Mouse (Mus musculus) hindbrain, postnatal 0 days (tissue): ENCODE measurements around the gene Lipo4. TPM values are rescaled to one million over a fixed set of nuclear protein-coding genes. Genes with fewer than 3 reads are reported as not detected.
"Not testable (repeated sequence)": the region's sequence is repeated elsewhere in the genome, so short reads cannot be mapped to it uniquely, and the experiment has no call there.

Experiments used
- ATAC-seq: fragments of 200-750 bp; cut with Nextera tagmentation; 2 replicates; pipeline ENCODE4 v1.8.0; 2017; ENCODE audit warnings: mild to moderate bottlenecking, moderate TSS enrichment, moderate library complexity
- DNase-seq: peaks from one replicate; pipeline ENCODE4 v3.0.0-alpha.2; 2015; ENCODE audit warnings: low spot score
- H3K27ac ChIP-seq: fragments of 300-500 bp; sonication (generic); 2 replicates; pipeline ENCODE4 v1.5.1; 2014; ENCODE audit warnings: mild to moderate bottlenecking
- H3K27me3 ChIP-seq: fragments of 300-500 bp; sonication (generic); 2 replicates; pipeline ENCODE4 v1.6.1; 2014; ENCODE audit warnings: low read length, mixed read lengths; ENCODE audit not compliant: insufficient read depth
- H3K36me3 ChIP-seq: fragments of 300-500 bp; sonication (generic); 2 replicates; pipeline ENCODE4 v1.6.1; 2014; ENCODE audit warnings: low read length, mixed read lengths; ENCODE audit not compliant: insufficient read depth
- H3K4me1 ChIP-seq: fragments of 300-500 bp; sonication (generic); 2 replicates; pipeline ENCODE4 v1.6.1; 2014; ENCODE audit warnings: antibody characterized with exemption, low read length, mixed read lengths; ENCODE audit not compliant: insufficient read depth
- H3K4me2 ChIP-seq: fragments of 300-500 bp; sonication (generic); 2 replicates; pipeline ENCODE4 v1.6.1; 2014; ENCODE audit warnings: low read depth, mild to moderate bottlenecking, low read length, moderate library complexity, mixed read lengths
- H3K4me3 ChIP-seq: fragments of 300-500 bp; sonication (generic); 2 replicates; pipeline ENCODE4 v1.5.1; 2014; ENCODE audit warnings: low read length
- H3K9ac ChIP-seq: fragments of 300-500 bp; sonication (generic); replicated peaks from 2 replicates; pipeline ENCODE4 v1.6.1; 2014; ENCODE audit warnings: mild to moderate bottlenecking, low read length, moderate library complexity, mixed read lengths
- H3K9me3 ChIP-seq: fragments of 300-500 bp; sonication (generic); 2 replicates; pipeline ENCODE4 v1.6.1; 2016; ENCODE audit warnings: low read length, mixed read lengths
- CTCF ChIP-seq: IDR thresholded peaks from 2 replicates; pipeline ENCODE4 v1.5.1; 2016; ENCODE audit warnings: antibody characterized with exemption, control low read depth, low read depth
- WGBS: fragments of 180-500 bp; shearing (Covaris S2); extraction: QIAGEN DNeasy Blood & Tissue Kit; methylation state at CpG from one replicate; pipeline ENCODE4 v1.1.7; 2014; 5-methylcytosine and 5-hydroxymethylcytosine counted together
- polyA plus RNA-seq: library from polyadenylated mRNA; unstranded; fragments of >200 nt; fragmentation: Nextera tagmentation; extraction: Ambion mirVana; gene quantifications from 2 replicates; pipeline ENCODE4 v1.2.1, GENCODE M21; 2015
- total RNA-seq: library from RNA; depleted of rRNA; stranded (reverse); fragments of >200 nt; gene quantifications from 2 replicates; pipeline ENCODE4 v1.2.3, GENCODE M21; 2014; rRNA removed

The Lipo4 gene
- total RNA-seq (not detected in 2 replicates), polyA plus RNA-seq (not detected in 2 replicates)

- H3K27me3 ChIP-seq = no peaks in the 10 kb centered on the region
- no peak for ATAC-seq
- no peak for DNase-seq
- H3K27ac ChIP-seq = no peak within 1 kb of the TSS
- H3K4me3 ChIP-seq = no peak within 1 kb of the TSS
- TF ChIP-seq CTCF = no peak
- no peak within 1 kb of the TSS for H3K9ac ChIP-seq
- no peaks in the 10 kb centered on the region for H3K36me3 ChIP-seq
- no peak within 1 kb of the TSS for H3K4me2 ChIP-seq
- no peaks in the 10 kb centered on the region for H3K4me1 ChIP-seq
- no peaks in the 10 kb centered on the region for H3K9me3 ChIP-seq
These were observed at the start of gene Lipo4 for GRCm38 (mm10) chr19:33517680-33518079. Gene Lipo4, minus strand, starts transcription at chr19:33517780.

DNA sequence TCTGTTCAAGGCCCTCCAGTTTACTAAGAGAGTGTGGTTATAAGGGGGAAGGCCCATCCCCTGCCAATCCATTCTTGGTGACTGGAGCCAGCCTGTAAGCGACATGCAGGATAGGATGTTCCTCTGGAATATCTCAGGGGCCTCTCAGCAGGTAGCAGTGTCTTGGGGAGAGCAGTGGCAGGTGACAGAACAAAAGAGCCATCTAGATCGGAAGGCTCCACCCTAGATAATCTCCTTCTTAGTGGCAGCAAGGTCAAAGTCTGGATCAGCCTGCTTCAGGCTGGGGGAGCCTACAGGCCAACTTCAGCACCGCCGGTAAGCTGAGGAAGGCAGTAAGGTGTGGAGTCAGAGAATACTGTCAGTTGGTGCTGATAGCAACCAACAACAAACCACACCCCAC is 61.2 kb downstream of the Lipo4 start:
- ATAC-seq, H3K9ac ChIP-seq, H3K36me3 ChIP-seq, H3K27ac ChIP-seq, DNase-seq, H3K27me3 ChIP-seq, H3K4me2 ChIP-seq, H3K4me3 ChIP-seq, H3K9me3 ChIP-seq, H3K4me1 ChIP-seq: not testable (repeated sequence)
- WGBS = 41% methylated on average over 4 of the region's 4 CpGs

DNA sequence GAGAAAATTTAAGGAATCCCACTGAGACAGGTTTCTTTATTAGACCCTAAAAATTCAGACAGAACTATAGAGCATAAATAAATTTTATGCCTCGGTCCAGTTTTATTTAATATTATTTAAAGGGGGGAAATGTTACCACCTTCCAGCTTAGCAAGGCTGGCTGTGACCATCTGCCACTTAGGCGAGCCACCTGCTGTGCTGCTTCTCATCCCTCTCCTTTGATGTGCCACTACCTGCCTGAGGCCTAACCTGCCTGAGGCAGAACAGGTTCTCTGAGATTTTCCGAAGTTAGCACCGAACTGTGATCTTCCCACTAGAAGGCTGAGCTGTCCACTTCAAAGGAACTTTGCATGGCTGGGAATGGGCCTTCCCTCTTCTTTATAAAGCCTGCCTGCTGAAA is 63.9 kb downstream of the Lipo4 start:
- DNase-seq (no peak), ATAC-seq (no peak)
- H3K9ac ChIP-seq = no peak overlapping the region
- H3K4me1 ChIP-seq = no peaks in the 10 kb centered on the region
- no peak overlapping the region for H3K4me2 ChIP-seq
- 78% methylated on average over 4 of the region's 4 CpGs for WGBS
- no peaks in the 10 kb centered on the region for H3K36me3 ChIP-seq
- H3K27me3 ChIP-seq = no peaks in the 10 kb centered on the region
- TF ChIP-seq CTCF = no peak
- H3K9me3 ChIP-seq = no peaks in the 10 kb centered on the region
- H3K27ac ChIP-seq = no peak overlapping the region
- no peak overlapping the region for H3K4me3 ChIP-seq

Other genes with a start within 250 kb of the Lipo4 start
- gene Rnls, start 125.5 kb downstream of the Lipo4 start, total RNA-seq = 0.43 and 3.3 TPM in 2 replicates
- 9.8 and 12.3 TPM in 2 replicates for gene Rnls, start 125.5 kb downstream of the Lipo4 start, polyA plus RNA-seq
- not detected in 2 replicates for gene Gm8978, start 107.5 kb upstream of the Lipo4 start, total RNA-seq
- gene Gm8978, start 107.5 kb upstream of the Lipo4 start, polyA plus RNA-seq = not detected in 2 replicates
- gene Lipo2, start 233.6 kb upstream of the Lipo4 start, total RNA-seq = 0.11 and 0.26 TPM in 2 replicates
- 0.70 and 1.3 TPM in 2 replicates for gene Lipo2, start 233.6 kb upstream of the Lipo4 start, polyA plus RNA-seq
- 9.1 and 10.5 TPM in 2 replicates for gene Lipo3, start 244.2 kb upstream of the Lipo4 start, total RNA-seq
- gene Lipo3, start 244.2 kb upstream of the Lipo4 start, polyA plus RNA-seq = 13.0 and 13.7 TPM in 2 replicates